Mouse (Mus musculus) ES-E14 (cell line): Measurements from ENCODE around the gene Hip1r. TPM values are rescaled to one million over a fixed set of nuclear protein-coding genes. Genes with fewer than 3 reads are reported as not detected.

Experiments
- DNase-seq: peaks from one replicate; pipeline ENCODE4 v3.0.0-alpha.2; 2013; ENCODE audit warnings: low read depth, low spot score
- H3K27ac ChIP-seq: 2 replicates; pipeline ENCODE4 v1.5.1; 2012; ENCODE audit warnings: low read depth, mild to moderate bottlenecking, low read length, moderate library complexity, mixed read lengths; ENCODE audit not compliant: poor library complexity, insufficient read depth, severe bottlenecking
- H3K36me3 ChIP-seq: 2 replicates; pipeline ENCODE4 v1.6.1; 2012; ENCODE audit warnings: mild to moderate bottlenecking, low read length, moderate library complexity, mixed read lengths; ENCODE audit not compliant: control insufficient read depth, poor library complexity, insufficient read depth, severe bottlenecking
- H3K4me1 ChIP-seq, 2 experiments: fragments of 150-350 bp in 1 of 2; sonication (generic) in 1 of 2; 2 replicates each; pipeline ENCODE4 v1.6.1; 2012; ENCODE audit warnings: low read length in 2 of 2, mild to moderate bottlenecking in 1 of 2, mixed read lengths in 1 of 2; ENCODE audit not compliant: control insufficient read depth in 2 of 2, insufficient read depth in 2 of 2, poor library complexity in 1 of 2
- H3K4me3 ChIP-seq, 2 experiments: fragments of 150-350 bp in 1 of 2; sonication (generic) in 1 of 2; 2 replicates each; pipeline ENCODE4 v1.5.1; 2012; ENCODE audit warnings: low read length in 2 of 2, low read depth in 1 of 2, mild to moderate bottlenecking in 1 of 2, mixed read lengths in 1 of 2; ENCODE audit not compliant: insufficient read depth in 1 of 2, poor library complexity in 1 of 2, severe bottlenecking in 1 of 2
- H3K9ac ChIP-seq: 2 replicates; pipeline ENCODE4 v1.6.1; 2012; ENCODE audit warnings: low read depth, mild to moderate bottlenecking, low read length, mixed read lengths; ENCODE audit not compliant: poor library complexity, insufficient read depth, severe bottlenecking
- H3K9me3 ChIP-seq: fragments of 150-350 bp; sonication (generic); 2 replicates; pipeline ENCODE4 v1.6.1; 2012; ENCODE audit warnings: low read depth, mild to moderate bottlenecking, low read length; ENCODE audit not compliant: control insufficient read depth, insufficient read depth
- CHD2 ChIP-seq: IDR thresholded peaks from 2 replicates; pipeline ENCODE4 v1.6.1; 2014; ENCODE audit warnings: mild to moderate bottlenecking, low read depth, low read length, inconsistent platforms
- HCFC1 ChIP-seq: IDR thresholded peaks from 2 replicates; pipeline ENCODE4 v1.6.1; 2012; ENCODE audit warnings: low read length, inconsistent platforms, borderline replicate concordance; ENCODE audit not compliant: insufficient read depth
- MAFK ChIP-seq: IDR thresholded peaks from 2 replicates; pipeline ENCODE4 v1.6.1; 2014; ENCODE audit warnings: mild to moderate bottlenecking, low read depth, low read length, inconsistent platforms; ENCODE audit not compliant: insufficient read depth
- ZC3H11A ChIP-seq: IDR thresholded peaks from 2 replicates; pipeline ENCODE4 v1.6.1; 2012; ENCODE audit warnings: low read depth, mild to moderate bottlenecking, inconsistent platforms, low read length, borderline replicate concordance
- ZNF384 ChIP-seq: IDR thresholded peaks from 2 replicates; pipeline ENCODE4 v1.6.1; 2012; ENCODE audit warnings: low read depth, low read length, inconsistent platforms
- in situ Hi-C, 2 experiments: fragments of 600-800 bp; cut with MboI; formaldehyde crosslinking; loops; one replicate each; pipeline ENCODE4 v1.15.1; 2025; ENCODE audit warnings: low sequenced_read_pairs in 2 of 2, inconsistent platforms in 1 of 2; ENCODE audit not compliant: unreplicated experiment in 2 of 2
- total RNA-seq: library from RNA; depleted of rRNA; stranded (reverse); fragments of 300-350 nt; gene quantifications from 2 replicates; pipeline ENCODE4 v1.2.3, GENCODE M21; 2012

Gene Hip1r
- total RNA-seq, 1 experiment, result 9.7 TPM

- peaks cover 0 to 17% of the 10 kb centered on the region in 2 experiments; a peak in 2 of 4 replicates for H3K4me1 ChIP-seq
- H3K9me3 ChIP-seq, result no peaks in the 10 kb centered on the region
- H3K36me3 ChIP-seq, result no peaks in the 10 kb centered on the region; the same call in 1 of the 2 replicates
- no peak for TF ChIP-seq ZNF384
- TF ChIP-seq ZC3H11A, result no peak
- H3K27ac ChIP-seq, result no peak overlapping the region
- H3K9ac ChIP-seq, result no peak overlapping the region
- DNase-seq, result no peak
- in situ Hi-C loops, result no loop called here
- H3K4me3 ChIP-seq, result no peak overlapping the region; a peak in 2 of 4 replicates
Measured at GRCm38 (mm10) chr5:123974616-123975111, 1.2 kb downstream of the Hip1r start.

- peaks cover 0 to 17% of the 10 kb centered on the region in 2 experiments; a peak in 2 of 4 replicates for H3K4me1 ChIP-seq
- H3K4me3 ChIP-seq, result no peak overlapping the region
- DNase-seq, result no peak
- in situ Hi-C loops, result no loop called here
- H3K36me3 ChIP-seq, result no peaks in the 10 kb centered on the region; the same call in 1 of the 2 replicates
- no peak for TF ChIP-seq ZNF384
- no peak for TF ChIP-seq ZC3H11A
- TF ChIP-seq MAFK, result no peak
- TF ChIP-seq HCFC1, result no peak
- TF ChIP-seq CHD2, result no peak
- no peak overlapping the region for H3K27ac ChIP-seq
- no peak overlapping the region for H3K9ac ChIP-seq
- no peaks in the 10 kb centered on the region for H3K9me3 ChIP-seq
Measured at GRCm38 (mm10) chr5:123975668-123976180, 2.3 kb downstream of the Hip1r start.

GRCm38 (mm10) chr5:123977231-123977630 lies 3.8 kb downstream of the Hip1r start:
- TF ChIP-seq ZNF384 (no peak), MAFK (no peak), CHD2 (no peak), ZC3H11A (no peak), HCFC1 (no peak)
- Histone ChIP-seq H3K4me3 (no peak overlapping the region), H3K4me1 (peaks cover 0 to 17% of the 10 kb centered on the region in 2 experiments; a peak in 2 of 4 replicates), H3K27ac (no peak overlapping the region), H3K9ac (no peak overlapping the region), H3K9me3 (no peaks in the 10 kb centered on the region), H3K36me3 (no peaks in the 10 kb centered on the region; the same call in 1 of the 2 replicates)
- in situ Hi-C loops, result no loop called here
- no peak for DNase-seq

- no peak for DNase-seq
- TF ChIP-seq MAFK, result no peak
- in situ Hi-C loops, result no loop called here
- no peak overlapping the region for H3K9ac ChIP-seq
- H3K27ac ChIP-seq, result no peak overlapping the region
- peaks cover 0 to 17% of the 10 kb centered on the region in 2 experiments; a peak in 2 of 4 replicates for H3K4me1 ChIP-seq
- no peak overlapping the region for H3K4me3 ChIP-seq
- no peaks in the 10 kb centered on the region for H3K9me3 ChIP-seq
- no peaks in the 10 kb centered on the region; the same call in 1 of the 2 replicates for H3K36me3 ChIP-seq
Measured at GRCm38 (mm10) chr5:123978131-123978530, 4.7 kb downstream of the Hip1r start.
